Mouse (Mus musculus): ENCODE measurements around the gene Sp4.
A peak's percentile ranks its signal among the peaks of the same experiment; 100 is the strongest.

Gene Sp4

DNA sequence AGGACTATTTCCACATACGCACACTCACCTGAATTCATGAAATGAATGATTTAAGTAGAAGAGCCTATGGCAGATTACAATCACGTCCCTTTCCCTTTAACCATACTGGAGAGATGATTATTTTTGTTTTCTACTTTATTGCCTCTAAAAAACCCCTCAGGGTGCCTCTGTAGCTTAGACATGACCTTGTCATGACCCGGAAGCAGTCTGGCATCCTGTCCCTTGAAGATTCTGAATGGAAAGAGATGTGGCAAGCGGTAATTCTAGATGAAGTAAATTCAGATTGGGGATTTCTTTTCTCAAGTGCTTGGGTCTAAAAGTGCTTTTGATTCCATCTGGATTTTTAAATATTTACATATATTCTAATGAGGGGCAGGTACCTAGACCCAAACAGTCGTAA, 24.9 kb downstream of the Sp4 start:
- no peak for DNase-seq (ENCODE audit: low read depth, low spot score)

DNA sequence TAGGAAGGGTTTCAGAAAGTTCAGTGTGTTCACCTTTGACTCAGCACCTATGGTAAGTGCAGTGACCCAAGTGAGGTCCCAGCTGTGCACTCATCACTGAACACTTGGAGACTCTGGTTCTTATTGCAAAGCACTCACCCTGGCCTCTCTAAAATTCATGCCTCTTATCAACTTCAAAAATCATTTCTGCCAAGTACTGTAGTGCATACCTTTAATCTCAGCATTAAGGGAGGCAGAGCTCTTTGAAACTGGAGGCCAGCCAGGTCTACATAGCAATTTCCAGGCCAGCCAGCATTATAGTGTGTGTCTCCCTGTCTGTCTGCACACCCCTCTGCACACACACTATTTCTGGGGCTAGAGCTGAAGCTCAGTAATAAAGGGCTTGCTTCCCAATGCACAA, 36.3 kb downstream of the Sp4 start:
- DNase-seq (ENCODE audit: low read depth, low spot score) = no peak

- no peak for DNase-seq (ENCODE audit: low read depth, low spot score)
Measured at GRCm38 (mm10) chr12:118263878-118264277, 37.4 kb downstream of the Sp4 start.

- DNase-seq (ENCODE audit: low read depth, low spot score) = no peak
Measured at GRCm38 (mm10) chr12:118255292-118255782, 45.9 kb downstream of the Sp4 start.

GRCm38 (mm10) chr12:118221182-118221581, 80.1 kb downstream of the Sp4 start:
- peak; percentile 22 for DNase-seq (ENCODE audit: low read depth, low spot score)

GRCm38 (mm10) chr12:118220062-118220461, 81.2 kb downstream of the Sp4 start:
- DNase-seq (ENCODE audit: low read depth, low spot score) = no peak

DNA sequence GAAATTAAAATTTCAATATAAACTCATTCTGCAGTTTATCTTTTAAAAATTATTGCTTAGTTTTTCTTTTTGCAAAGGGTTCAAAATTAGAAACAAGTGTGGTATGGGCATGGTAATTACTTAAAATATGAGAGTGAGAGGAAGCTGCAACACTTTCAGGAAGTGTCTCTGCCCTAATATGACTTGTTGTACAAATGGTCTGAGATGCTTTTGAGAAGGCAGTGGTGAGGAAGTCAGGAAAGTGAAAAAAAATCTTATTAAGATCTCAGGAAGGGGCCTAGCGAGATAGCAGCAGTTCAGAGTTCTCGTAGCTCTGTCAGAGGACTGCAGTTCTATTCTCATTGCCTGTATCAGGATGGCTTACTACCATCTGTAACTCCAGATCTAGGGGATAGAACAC, 89.1 kb downstream of the Sp4 start:
- no peak for DNase-seq (ENCODE audit: low read depth, low spot score)

- DNase-seq (ENCODE audit: low read depth, low spot score) = no peak
Measured at GRCm38 (mm10) chr12:118198386-118199093, 102.7 kb downstream of the Sp4 start, which contains the start of gene Dnah11. TSS of gene Dnah11 (minus strand) at chr12:118199043.

GRCm38 (mm10) chr12:118196583-118196982, 104.7 kb downstream of the Sp4 start:
- no peak for DNase-seq (ENCODE audit: low read depth, low spot score)

- DNase-seq (ENCODE audit: low read depth, low spot score) = no peak
Measured at GRCm38 (mm10) chr12:118189535-118189934, 111.7 kb downstream of the Sp4 start.

- no peak for DNase-seq (ENCODE audit: low read depth, low spot score)
Measured at GRCm38 (mm10) chr12:118187663-118188062, 113.6 kb downstream of the Sp4 start.

GRCm38 (mm10) chr12:118186881-118187489, 114.3 kb downstream of the Sp4 start:
- no peak for DNase-seq (ENCODE audit: low read depth, low spot score)

GRCm38 (mm10) chr12:118186120-118186880, 114.9 kb downstream of the Sp4 start:
- no peak for DNase-seq (ENCODE audit: low read depth, low spot score)

Measured in A20 (cell line).